Mouse (Mus musculus): ENCODE measurements around the gene Chrnb1. TPM values are rescaled to one million over a fixed set of nuclear protein-coding genes. Genes with fewer than 3 reads are reported as not detected.
A peak's percentile ranks its signal among the peaks of the same experiment; 100 is the strongest.

Gene Chrnb1
- polyA plus RNA-seq, 1 experiment = 14.3 TPM

DNA sequence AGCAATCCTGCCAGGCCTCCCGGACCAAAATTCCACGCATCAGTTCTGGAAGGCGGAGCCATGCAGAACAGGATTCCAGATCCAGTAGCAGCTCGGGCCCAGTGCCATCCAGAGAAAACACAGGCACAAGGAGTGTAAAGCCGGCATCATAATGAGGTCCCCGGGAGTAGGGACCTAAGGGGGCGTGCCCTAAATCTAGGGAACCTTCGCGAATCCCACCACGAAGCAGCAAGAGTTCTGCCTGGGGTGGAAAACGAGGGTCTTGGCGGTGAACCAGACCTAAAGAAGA lies 8.9 kb upstream of the Chrnb1 start:
- 11% methylated on average over 12 of the region's 12 CpGs for WGBS
- peaks cover 20% of the 10 kb centered on the region for H3K4me1 ChIP-seq (ENCODE audit: control insufficient read depth, insufficient read depth, low read length)
- peak overlapping the region; percentile 45 for H3K4me3 ChIP-seq (ENCODE audit: insufficient read depth, low read depth, low read length)
- TF ChIP-seq CTCF (conservative IDR thresholded peaks at IDR 0.05; ENCODE audit: insufficient read depth, insufficient read length, low read depth, low read length) (no peak), POLR2A (IDR thresholded peaks at IDR 0.05; ENCODE audit: low read depth, low read length) (no peak)
- DNase-seq = peak; percentile 67
- no peaks in the 10 kb centered on the region; the same call in 1 of the 2 replicates for H3K27me3 ChIP-seq (replicated peaks; ENCODE audit: control insufficient read depth, insufficient read depth, low read length)
- H3K36me3 ChIP-seq (ENCODE audit: control insufficient read depth, insufficient read depth, low read length) = no peaks in the 10 kb centered on the region
- 0 out of 2 replicates have a peak overlapping the region, but pooled peaks have one; percentile 17 for H3K27ac ChIP-seq (ENCODE audit: insufficient read depth, low read depth, low read length)

DNA sequence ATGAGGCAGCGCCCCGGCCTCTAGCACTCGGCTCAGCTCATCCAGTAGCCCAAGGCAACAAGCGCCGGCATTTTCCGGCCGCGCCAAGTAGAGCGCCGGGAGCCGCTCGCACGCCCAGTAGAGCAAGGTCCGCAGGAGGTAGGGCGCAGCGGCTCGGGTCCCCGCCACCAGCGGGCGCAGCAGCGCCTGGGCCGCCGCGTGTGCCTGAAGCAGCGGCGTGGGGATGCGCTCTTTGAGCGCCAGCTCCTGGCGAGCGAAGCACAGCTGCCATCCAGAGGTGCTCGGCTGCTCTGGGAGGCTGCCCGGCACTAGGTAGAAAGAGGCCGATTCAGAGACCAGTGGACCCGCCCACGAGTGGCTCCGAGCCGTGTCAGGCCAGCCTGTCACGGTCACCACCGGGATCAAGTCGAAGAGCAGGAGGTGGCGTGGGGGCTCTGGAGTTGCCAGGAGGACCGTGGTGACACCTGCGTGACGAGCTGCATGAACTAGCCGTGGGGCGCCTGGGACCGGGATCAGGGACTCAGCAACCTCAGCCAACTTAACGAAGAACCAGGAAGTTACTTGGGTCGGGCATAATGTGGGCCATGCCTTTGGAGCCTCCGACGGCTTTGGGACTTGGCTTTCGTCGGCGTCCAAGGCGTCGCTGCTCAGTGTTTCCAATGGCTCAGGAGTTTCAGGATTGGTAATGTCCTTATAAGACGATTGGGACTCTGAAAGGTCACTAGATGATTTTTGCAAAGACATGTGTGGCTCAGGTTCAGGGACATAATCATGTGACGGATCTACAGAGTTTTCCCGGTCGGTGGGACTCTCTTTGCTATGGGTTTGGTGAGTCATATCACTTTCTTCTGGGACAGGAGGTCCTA lies 8.3 kb upstream of the Chrnb1 start:
- no peaks in the 10 kb centered on the region for H3K36me3 ChIP-seq (ENCODE audit: control insufficient read depth, insufficient read depth, low read length)
- H3K4me1 ChIP-seq (ENCODE audit: control insufficient read depth, insufficient read depth, low read length) = peaks cover 20% of the 10 kb centered on the region
- H3K27me3 ChIP-seq (replicated peaks; ENCODE audit: control insufficient read depth, insufficient read depth, low read length) = no peaks in the 10 kb centered on the region; the same call in 1 of the 2 replicates
- WGBS = 2% methylated on average over 60 of the region's 60 CpGs
- H3K27ac ChIP-seq (ENCODE audit: insufficient read depth, low read depth, low read length) = peak overlapping the region; percentile 18; the same call in 1 of the 2 replicates
- peak; percentile 90 for DNase-seq
- peak overlapping the region; percentile 45 for H3K4me3 ChIP-seq (ENCODE audit: insufficient read depth, low read depth, low read length)
- TF ChIP-seq CTCF (conservative IDR thresholded peaks at IDR 0.05; ENCODE audit: insufficient read depth, insufficient read length, low read depth, low read length) (peak; percentile 57), POLR2A (IDR thresholded peaks at IDR 0.05; ENCODE audit: low read depth, low read length) (no peak)

DNA sequence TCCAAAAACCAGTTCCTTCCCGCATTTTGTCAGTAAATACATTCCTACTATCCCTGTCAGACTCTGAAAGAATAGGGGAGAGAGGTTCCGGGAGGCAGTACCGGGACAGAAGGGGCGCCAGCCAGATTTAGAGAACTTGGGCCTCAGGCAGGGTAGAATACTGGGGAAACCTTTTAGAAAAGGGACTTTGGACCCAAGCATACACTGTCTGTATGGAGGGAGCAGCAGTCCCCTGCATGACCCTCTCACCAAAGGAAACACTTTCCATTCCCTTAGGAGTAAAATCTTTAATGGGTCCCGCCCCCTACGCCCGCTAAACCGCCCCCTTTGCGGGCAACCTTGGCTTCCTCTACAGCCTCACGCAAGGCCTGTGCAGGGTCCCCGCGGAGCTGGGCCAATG lies 7.6 kb upstream of the Chrnb1 start:
- Histone ChIP-seq H3K4me1 (ENCODE audit: control insufficient read depth, insufficient read depth, low read length) (peaks cover 20% of the 10 kb centered on the region), H3K4me3 (ENCODE audit: insufficient read depth, low read depth, low read length) (peak overlapping the region; percentile 45), H3K27ac (ENCODE audit: insufficient read depth, low read depth, low read length) (no peak overlapping the region), H3K27me3 (replicated peaks; ENCODE audit: control insufficient read depth, insufficient read depth, low read length) (no peaks in the 10 kb centered on the region; the same call in 1 of the 2 replicates), H3K36me3 (ENCODE audit: control insufficient read depth, insufficient read depth, low read length) (no peaks in the 10 kb centered on the region)
- no peak for TF ChIP-seq CTCF (conservative IDR thresholded peaks at IDR 0.05; ENCODE audit: insufficient read depth, insufficient read length, low read depth, low read length)
- TF ChIP-seq POLR2A (IDR thresholded peaks at IDR 0.05; ENCODE audit: low read depth, low read length) = no peak
- DNase-seq = no peak
- WGBS = 5% methylated on average over 12 of the region's 12 CpGs

DNA sequence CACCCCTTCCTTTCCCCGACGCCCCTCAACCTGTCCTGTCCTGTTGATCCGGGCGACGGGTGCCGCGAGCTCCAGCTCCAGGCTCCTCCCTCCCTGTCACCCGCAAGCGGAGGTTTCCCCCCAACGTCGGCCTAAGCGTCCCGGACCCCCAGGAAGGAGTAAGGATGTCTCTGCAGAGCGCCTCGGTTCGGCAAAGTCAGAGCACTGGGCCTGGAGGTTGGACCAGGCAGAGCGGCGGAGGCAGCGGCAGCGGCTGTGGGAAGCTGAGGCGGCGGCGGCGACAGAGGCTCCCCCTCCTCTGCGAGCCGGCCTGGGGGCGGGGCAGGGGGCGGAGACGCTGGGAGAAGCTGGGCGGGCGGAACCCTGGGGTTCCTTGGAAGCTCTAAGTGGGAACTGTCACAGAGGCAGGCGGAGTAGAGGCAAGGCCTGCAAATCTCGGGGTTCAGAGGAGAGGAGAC lies 6.9 kb upstream of the Chrnb1 start:
- WGBS = 2% methylated on average over 33 of the region's 33 CpGs
- no peaks in the 10 kb centered on the region for H3K36me3 ChIP-seq (ENCODE audit: control insufficient read depth, insufficient read depth, low read length)
- H3K27ac ChIP-seq (ENCODE audit: insufficient read depth, low read depth, low read length) = no peak overlapping the region

DNA sequence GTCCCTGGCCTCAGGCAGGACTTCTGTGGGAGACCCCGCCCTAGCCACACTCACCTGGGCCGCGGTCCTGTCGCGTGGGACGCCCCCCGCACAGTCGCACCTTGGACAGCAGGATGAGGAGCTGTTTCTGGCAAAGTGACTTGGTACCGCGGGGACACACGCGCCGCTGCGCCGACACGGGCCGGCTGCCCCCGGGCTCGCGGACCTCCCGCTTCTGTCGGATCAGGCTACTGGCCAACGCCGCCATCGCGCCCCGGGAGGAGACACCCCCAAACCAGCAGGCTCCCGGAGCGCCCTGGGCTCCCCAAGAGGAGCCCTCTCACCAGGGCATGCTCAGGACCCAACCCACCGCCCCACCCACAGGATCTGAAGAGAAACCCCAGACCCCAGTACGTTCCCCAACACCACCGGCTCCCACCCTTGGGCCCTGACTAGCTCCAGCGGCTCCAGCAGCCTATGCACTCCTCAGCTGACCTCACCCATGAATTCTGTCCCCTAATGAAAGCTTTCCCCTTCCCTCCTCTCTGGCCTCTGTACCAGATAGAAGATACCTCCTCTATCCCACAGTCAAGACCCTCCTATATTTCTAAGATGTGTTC lies 5.7 kb upstream of the Chrnb1 start, which contains the start of gene Fgf11:
Gene Fgf11, minus strand, starts transcription at position 479 of the 599 bp plus-strand sequence.
- peaks cover 20% of the 10 kb centered on the region for H3K4me1 ChIP-seq (ENCODE audit: control insufficient read depth, insufficient read depth, low read length)
- no peak for DNase-seq
- WGBS = 4% methylated on average over 33 of the region's 33 CpGs

More for the DNA sequence above, 6.9 kb upstream of the Chrnb1 start:
- peak; percentile 87 for DNase-seq
- H3K27me3 ChIP-seq (replicated peaks; ENCODE audit: control insufficient read depth, insufficient read depth, low read length) = no peaks in the 10 kb centered on the region; the same call in 1 of the 2 replicates
- peak overlapping the region; percentile 45 for H3K4me3 ChIP-seq (ENCODE audit: insufficient read depth, low read depth, low read length)
- H3K4me1 ChIP-seq (ENCODE audit: control insufficient read depth, insufficient read depth, low read length) = peaks cover 20% of the 10 kb centered on the region
- TF ChIP-seq CTCF (conservative IDR thresholded peaks at IDR 0.05; ENCODE audit: insufficient read depth, insufficient read length, low read depth, low read length) = no peak
- TF ChIP-seq POLR2A (IDR thresholded peaks at IDR 0.05; ENCODE audit: low read depth, low read length) = no peak

DNA sequence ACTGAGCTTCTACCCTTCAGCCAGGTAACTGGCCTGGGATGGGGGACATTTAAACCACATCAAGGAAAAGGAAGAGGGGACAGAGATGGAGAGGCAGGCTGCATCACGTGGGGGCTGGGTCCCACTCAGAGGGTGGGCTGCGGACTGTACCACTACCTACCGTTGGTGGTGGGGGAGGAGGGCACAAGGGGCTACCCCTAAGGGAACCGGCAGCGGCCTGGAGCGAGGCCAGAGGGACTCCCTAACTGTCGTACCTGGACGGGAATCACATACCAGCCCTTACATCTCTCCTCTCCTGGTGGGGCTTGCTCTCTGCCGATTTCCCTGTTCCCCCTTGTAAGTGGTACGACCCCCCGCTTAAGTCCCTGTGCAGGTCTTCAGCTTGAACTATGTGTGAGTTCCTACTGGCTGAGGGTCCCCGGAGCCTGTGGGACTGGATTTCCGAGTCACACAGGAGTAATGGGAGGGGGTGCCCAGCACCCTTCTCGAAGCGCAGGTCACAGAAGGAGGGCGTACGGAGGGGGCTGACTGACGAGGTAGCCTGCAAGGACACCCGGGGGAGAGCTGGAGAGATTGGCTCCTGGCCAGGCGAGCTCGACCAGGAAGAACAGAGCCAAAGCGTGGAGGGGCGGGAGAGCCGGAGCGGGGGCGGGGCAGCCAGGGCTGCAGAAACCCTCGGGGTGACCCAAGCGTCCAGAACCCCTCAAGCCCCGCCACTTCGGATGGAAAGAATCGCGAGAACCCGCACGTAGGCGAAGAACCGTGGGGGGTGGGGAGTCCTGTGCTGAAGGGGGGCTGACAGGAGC lies 4.9 kb upstream of the Chrnb1 start:
- no peaks in the 10 kb centered on the region; the same call in 1 of the 2 replicates for H3K27me3 ChIP-seq (replicated peaks; ENCODE audit: control insufficient read depth, insufficient read depth, low read length)
- H3K4me1 ChIP-seq (ENCODE audit: control insufficient read depth, insufficient read depth, low read length) = peaks cover 20% of the 10 kb centered on the region
- no peak for TF ChIP-seq POLR2A (IDR thresholded peaks at IDR 0.05; ENCODE audit: low read depth, low read length)
- no peak for TF ChIP-seq CTCF (conservative IDR thresholded peaks at IDR 0.05; ENCODE audit: insufficient read depth, insufficient read length, low read depth, low read length)
- peak; percentile 49 for DNase-seq
- H3K36me3 ChIP-seq (ENCODE audit: control insufficient read depth, insufficient read depth, low read length) = no peaks in the 10 kb centered on the region
- peak overlapping the region; percentile 42 for H3K4me3 ChIP-seq (ENCODE audit: insufficient read depth, low read depth, low read length)
- H3K27ac ChIP-seq (ENCODE audit: insufficient read depth, low read depth, low read length) = no peak overlapping the region
- WGBS = 2% methylated on average over 36 of the region's 36 CpGs

More for the DNA sequence above, 5.7 kb upstream of the Chrnb1 start, which contains the start of gene Fgf11:
- TF ChIP-seq CTCF (conservative IDR thresholded peaks at IDR 0.05; ENCODE audit: insufficient read depth, insufficient read length, low read depth, low read length) = no peak
- TF ChIP-seq POLR2A (IDR thresholded peaks at IDR 0.05; ENCODE audit: low read depth, low read length) = no peak
- no peaks in the 10 kb centered on the region; the same call in 1 of the 2 replicates for H3K27me3 ChIP-seq (replicated peaks; ENCODE audit: control insufficient read depth, insufficient read depth, low read length)
- no peaks in the 10 kb centered on the region for H3K36me3 ChIP-seq (ENCODE audit: control insufficient read depth, insufficient read depth, low read length)
- no peak within 1 kb of the TSS for H3K27ac ChIP-seq (ENCODE audit: insufficient read depth, low read depth, low read length)
- H3K4me3 ChIP-seq (ENCODE audit: insufficient read depth, low read depth, low read length) = peak within 1 kb of the TSS; percentile 45
